Mouse (Mus musculus) heart, embryonic 16.5 days (tissue): ENCODE results near the gene Ldlr. TPM values are rescaled to one million over a fixed set of nuclear protein-coding genes. Genes with fewer than 3 reads are reported as not detected.

Source experiments
- ATAC-seq: fragments of 200-750 bp; cut with Nextera tagmentation; replicated peaks from 2 replicates; pipeline ENCODE4 v1.8.0; 2017; ENCODE audit warnings: moderate number of reproducible peaks; ENCODE audit not compliant: insufficient read depth, low FRiP score; ENCODE audit errors: extremely low read depth
- H3K27ac ChIP-seq: fragments of 300-500 bp; sonication (generic); 2 replicates; pipeline ENCODE4 v1.5.1; 2014; ENCODE audit warnings: mild to moderate bottlenecking, low read length, control low read depth, moderate library complexity
- H3K27me3 ChIP-seq: fragments of 300-500 bp; sonication (generic); 2 replicates; pipeline ENCODE4 v1.6.1; 2014; ENCODE audit warnings: low read length, mixed read lengths; ENCODE audit not compliant: control insufficient read depth, insufficient read depth
- H3K36me3 ChIP-seq: fragments of 300-500 bp; sonication (generic); 2 replicates; pipeline ENCODE4 v1.6.1; 2014; ENCODE audit not compliant: control insufficient read depth, insufficient read depth
- H3K4me1 ChIP-seq: fragments of 300-500 bp; sonication (generic); 2 replicates; pipeline ENCODE4 v1.6.1; 2014; ENCODE audit warnings: low read length, mixed read lengths; ENCODE audit not compliant: control insufficient read depth, insufficient read depth
- H3K4me2 ChIP-seq: fragments of 300-500 bp; sonication (generic); 2 replicates; pipeline ENCODE4 v1.6.1; 2014; ENCODE audit warnings: low read depth, mild to moderate bottlenecking, control low read depth, low read length
- H3K4me3 ChIP-seq: fragments of 300-500 bp; sonication (generic); 2 replicates; pipeline ENCODE4 v1.5.1; 2014; ENCODE audit warnings: mild to moderate bottlenecking, control low read depth, low read length
- H3K9ac ChIP-seq: fragments of 300-500 bp; sonication (generic); 2 replicates; pipeline ENCODE4 v1.6.1; 2014; ENCODE audit warnings: low read length, control low read depth
- H3K9me3 ChIP-seq: fragments of 300-500 bp; sonication (generic); replicated peaks from 2 replicates; pipeline ENCODE4 v1.6.1; 2016; ENCODE audit warnings: low read length; ENCODE audit not compliant: control insufficient read depth
- WGBS: fragments of 180-500 bp; shearing (Covaris S2); extraction: QIAGEN DNeasy Blood & Tissue Kit; methylation state at CpG from one replicate; pipeline ENCODE4 v1.1.7; 2014; 5-methylcytosine and 5-hydroxymethylcytosine counted together
- polyA plus RNA-seq: library from polyadenylated mRNA; unstranded; fragments of >200 nt; fragmentation: Nextera tagmentation; extraction: Ambion mirVana; gene quantifications from 2 replicates; pipeline ENCODE4 v1.2.1, GENCODE M21; 2015

Gene Ldlr
- polyA plus RNA-seq, 1 experiment from 2014 or later = 17.7 TPM

GRCm38 (mm10) chr9:21747238-21747774, 24.0 kb downstream of the Ldlr start:
- no peak for ATAC-seq
- H3K4me2 ChIP-seq = no peak overlapping the region
- 85% methylated on average over 3 of the region's 3 CpGs for WGBS
- peaks cover 41% of the 10 kb centered on the region for H3K36me3 ChIP-seq
- peaks cover 28% of the 10 kb centered on the region for H3K4me1 ChIP-seq
- H3K27ac ChIP-seq = peak overlapping the region; percentile 85
- H3K27me3 ChIP-seq = no peaks in the 10 kb centered on the region
- H3K9me3 ChIP-seq = no peaks in the 10 kb centered on the region
- no peak overlapping the region for H3K4me3 ChIP-seq
- no peak overlapping the region for H3K9ac ChIP-seq

- Histone ChIP-seq H3K9me3 (no peaks in the 10 kb centered on the region), H3K9ac (peak overlapping the region; percentile 21; the same call in 1 of the 2 replicates), H3K27ac (peak overlapping the region; percentile 85), H3K4me2 (peak overlapping the region; percentile 13; the same call in 1 of the 2 replicates), H3K4me1 (peaks cover 35% of the 10 kb centered on the region), H3K27me3 (no peaks in the 10 kb centered on the region), H3K4me3 (peak overlapping the region; percentile 3; the same call in 1 of the 2 replicates), H3K36me3 (peaks cover 36% of the 10 kb centered on the region)
- 8% methylated on average over 7 of the region's 7 CpGs for WGBS
- ATAC-seq = peak; percentile 89
Observed at GRCm38 (mm10) chr9:21748033-21748432, 24.8 kb downstream of the Ldlr start.

- H3K27me3 ChIP-seq = no peaks in the 10 kb centered on the region
- peaks cover 38% of the 10 kb centered on the region for H3K4me1 ChIP-seq
- ATAC-seq = no peak
- peaks cover 36% of the 10 kb centered on the region for H3K36me3 ChIP-seq
- WGBS = 58% methylated on average over 10 of the region's 10 CpGs
- H3K9ac ChIP-seq = no peak overlapping the region
- H3K9me3 ChIP-seq = no peaks in the 10 kb centered on the region
- H3K4me3 ChIP-seq = no peak overlapping the region
- peak overlapping the region; percentile 13; the same call in 1 of the 2 replicates for H3K4me2 ChIP-seq
- H3K27ac ChIP-seq = peak overlapping the region; percentile 85
Observed at GRCm38 (mm10) chr9:21748491-21748890, 25.2 kb downstream of the Ldlr start.

GRCm38 (mm10) chr9:21749382-21750118, 26.3 kb downstream of the Ldlr start:
- peaks cover 49% of the 10 kb centered on the region for H3K4me1 ChIP-seq
- H3K36me3 ChIP-seq = peaks cover 28% of the 10 kb centered on the region
- H3K27ac ChIP-seq = no peak overlapping the region
- 82% methylated on average over 6 of the region's 6 CpGs for WGBS
- H3K4me2 ChIP-seq = no peak overlapping the region
- H3K9me3 ChIP-seq = no peaks in the 10 kb centered on the region
- H3K9ac ChIP-seq = no peak overlapping the region
- H3K4me3 ChIP-seq = no peak overlapping the region
- no peaks in the 10 kb centered on the region for H3K27me3 ChIP-seq
- ATAC-seq = no peak

GRCm38 (mm10) chr9:21750370-21750769, 27.1 kb downstream of the Ldlr start:
- peaks cover 54% of the 10 kb centered on the region for H3K4me1 ChIP-seq
- no peaks in the 10 kb centered on the region for H3K27me3 ChIP-seq
- H3K4me3 ChIP-seq = no peak overlapping the region
- H3K36me3 ChIP-seq = peaks cover 20% of the 10 kb centered on the region
- no peaks in the 10 kb centered on the region for H3K9me3 ChIP-seq
- no peak for ATAC-seq
- H3K4me2 ChIP-seq = no peak overlapping the region
- no peak overlapping the region for H3K9ac ChIP-seq
- WGBS = 73% methylated on average over 3 of the region's 3 CpGs
- H3K27ac ChIP-seq = no peak overlapping the region

- Histone ChIP-seq H3K4me3 (no peak overlapping the region), H3K27me3 (no peaks in the 10 kb centered on the region), H3K4me2 (no peak overlapping the region), H3K4me1 (peaks cover 54% of the 10 kb centered on the region), H3K36me3 (peaks cover 11% of the 10 kb centered on the region), H3K27ac (no peak overlapping the region), H3K9me3 (no peaks in the 10 kb centered on the region), H3K9ac (no peak overlapping the region)
- 50% methylated on average over 6 of the region's 6 CpGs for WGBS
- no peak for ATAC-seq
Observed at GRCm38 (mm10) chr9:21751347-21751746, 28.1 kb downstream of the Ldlr start.

GRCm38 (mm10) chr9:21752252-21752792, 29.0 kb downstream of the Ldlr start:
- Histone ChIP-seq H3K4me3 (no peak overlapping the region), H3K27ac (peak overlapping the region; percentile 78), H3K4me2 (no peak overlapping the region; the same call in 1 of the 2 replicates), H3K4me1 (peaks cover 50% of the 10 kb centered on the region), H3K9me3 (no peaks in the 10 kb centered on the region), H3K27me3 (no peaks in the 10 kb centered on the region), H3K36me3 (peaks cover 4% of the 10 kb centered on the region), H3K9ac (peak overlapping the region; percentile 53)
- 26% methylated on average over 10 of the region's 10 CpGs for WGBS
- ATAC-seq = no peak

- ATAC-seq = peak; percentile 87
- 57% methylated on average over 2 of the region's 2 CpGs for WGBS
- Histone ChIP-seq H3K27ac (peak overlapping the region; percentile 63), H3K36me3 (no peaks in the 10 kb centered on the region), H3K4me2 (no peak overlapping the region), H3K9me3 (no peaks in the 10 kb centered on the region), H3K9ac (no peak overlapping the region), H3K4me3 (no peak overlapping the region), H3K4me1 (peaks cover 40% of the 10 kb centered on the region), H3K27me3 (no peaks in the 10 kb centered on the region)
Observed at GRCm38 (mm10) chr9:21754003-21754402, 30.7 kb downstream of the Ldlr start.
